Mouse (Mus musculus) MEL (cell line): ENCODE measurements at regions not wholly inside any gene's neighbourhood (a gene's known extent, or its start where the extent isn't known, plus 50 kb on each side); places are given as distances from the start of the nearest gene placed in this dataset.

ENCODE experiments used
- CTCF ChIP-seq, 3 experiments: IDR thresholded peaks in 2 of 3; conservative IDR thresholded peaks in 1 of 3; 2 replicates each; pipeline ENCODE4 v1.5.1; 2011 to 2012; ENCODE audit warnings: low read length in 3 of 3, low read depth in 2 of 3, mild to moderate bottlenecking in 2 of 3, improper control_type of control experiment in 1 of 3, inconsistent platforms in 1 of 3, mixed read lengths in 1 of 3, moderate library complexity in 1 of 3; ENCODE audit not compliant: control insufficient read depth in 1 of 3, insufficient read depth in 1 of 3, poor library complexity in 1 of 3, severe bottlenecking in 1 of 3
- HCFC1 ChIP-seq: IDR thresholded peaks from 2 replicates; pipeline ENCODE4 v1.6.1; 2012; ENCODE audit warnings: low read depth, mild to moderate bottlenecking, inconsistent platforms, low read length, improper control_type of control experiment, moderate library complexity
- MAX ChIP-seq: IDR thresholded peaks from 2 replicates; pipeline ENCODE4 v1.6.1; 2011; ENCODE audit warnings: low read length, improper control_type of control experiment
- NRF1 ChIP-seq: IDR thresholded peaks from 2 replicates; pipeline ENCODE4 v1.6.1; 2014; ENCODE audit warnings: low read depth, mild to moderate bottlenecking, inconsistent platforms, low read length, improper control_type of control experiment, moderate library complexity; ENCODE audit not compliant: poor library complexity, insufficient read depth, severe bottlenecking
- POLR2A ChIP-seq, 2 experiments: IDR thresholded peaks; 2 replicates each; pipeline ENCODE4 v1.6.1; 2011 to 2012; ENCODE audit warnings: low read length in 2 of 2, mild to moderate bottlenecking in 2 of 2, control low read depth in 1 of 2, improper control_type of control experiment in 1 of 2, low read depth in 1 of 2, moderate library complexity in 1 of 2; ENCODE audit not compliant: control insufficient read depth in 1 of 2, insufficient read depth in 1 of 2, poor library complexity in 1 of 2
- SMC3 ChIP-seq: IDR thresholded peaks from 2 replicates; pipeline ENCODE4 v1.6.1; 2011; ENCODE audit warnings: low read depth, low read length, improper control_type of control experiment
- TAL1 ChIP-seq: IDR thresholded peaks from 2 replicates; pipeline ENCODE4 v1.6.1; 2012; ENCODE audit warnings: mild to moderate bottlenecking, inconsistent platforms, low read length, moderate library complexity, mixed read lengths
- ZC3H11A ChIP-seq: IDR thresholded peaks from 2 replicates; pipeline ENCODE4 v1.6.1; 2012; ENCODE audit warnings: low read depth, mild to moderate bottlenecking, inconsistent platforms, low read length, improper control_type of control experiment
- ZNF384 ChIP-seq: IDR thresholded peaks from 2 replicates; pipeline ENCODE4 v1.6.1; 2012; ENCODE audit warnings: low read depth, mild to moderate bottlenecking, inconsistent platforms, low read length, improper control_type of control experiment

DNA sequence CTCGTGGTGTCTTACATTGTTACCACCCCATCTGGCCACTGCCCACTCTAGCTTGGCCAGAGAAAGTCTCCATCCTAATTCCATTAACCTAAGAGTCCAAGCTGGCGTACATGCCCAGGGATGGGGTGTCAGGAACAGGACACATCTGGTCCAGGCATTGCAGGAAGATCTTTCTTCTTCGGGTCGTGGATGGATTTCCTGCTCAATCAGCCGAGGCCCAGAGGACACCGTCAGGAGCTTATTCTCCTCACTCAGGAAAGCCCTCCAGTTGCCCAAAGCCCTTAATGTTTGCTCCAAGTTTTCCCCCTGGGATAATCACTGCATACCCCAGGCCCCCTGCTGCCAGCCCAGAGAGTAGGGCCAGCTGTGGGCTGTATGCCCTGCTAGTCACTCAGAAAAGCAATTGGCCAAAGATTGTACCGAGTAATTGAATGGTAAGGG, 172.2 kb upstream of the Zfp703 start:
- no peak for TF ChIP-seq ZC3H11A
- no peak for TF ChIP-seq CTCF (IDR thresholded peaks at IDR 0.05 in 2 of 3, conservative IDR thresholded peaks at IDR 0.05 in 1 of 3; ENCODE audit: control insufficient read depth in 1 of 3, insufficient read depth in 1 of 3, low read depth in 2 of 3, low read length in 3 of 3, poor library complexity in 1 of 3, severe bottlenecking in 1 of 3)
- no peak for TF ChIP-seq TAL1
- no peak for TF ChIP-seq ZNF384
- no peak for TF ChIP-seq MAX
- TF ChIP-seq HCFC1 = no peak
- no peak for TF ChIP-seq SMC3
- no peak for TF ChIP-seq NRF1
- TF ChIP-seq POLR2A (IDR thresholded peaks at IDR 0.05; ENCODE audit: control insufficient read depth in 1 of 2, insufficient read depth in 1 of 2, low read depth in 1 of 2, low read length in 2 of 2, poor library complexity in 1 of 2) = no peak
